Mouse (Mus musculus) forebrain, embryonic 11.5 days (tissue): Measurements from ENCODE around the gene Atl3. TPM values are rescaled to one million over a fixed set of nuclear protein-coding genes. Genes with fewer than 3 reads are reported as not detected.

ENCODE experiments used
- ATAC-seq: fragments of 200-750 bp; cut with Nextera tagmentation; replicated peaks from 2 replicates; pipeline ENCODE4 v1.8.0; 2017; ENCODE audit warnings: moderate TSS enrichment; ENCODE audit not compliant: low FRiP score
- DNase-seq: peaks from one replicate; pipeline ENCODE4 v3.0.0-alpha.2; 2017; ENCODE audit warnings: low spot score
- H3K27ac ChIP-seq: fragments of 300-500 bp; sonication (generic); 2 replicates; pipeline ENCODE4 v1.5.1; 2014; ENCODE audit warnings: low read depth, low read length
- H3K27me3 ChIP-seq: fragments of 300-500 bp; sonication (generic); 2 replicates; pipeline ENCODE4 v1.6.1; 2014; ENCODE audit warnings: mild to moderate bottlenecking, low read length, mixed read lengths; ENCODE audit not compliant: control insufficient read depth, insufficient read depth
- H3K36me3 ChIP-seq: fragments of 300-500 bp; sonication (generic); 2 replicates; pipeline ENCODE4 v1.6.1; 2014; ENCODE audit warnings: mild to moderate bottlenecking, low read length, moderate library complexity, mixed read lengths; ENCODE audit not compliant: control insufficient read depth, insufficient read depth
- H3K4me1 ChIP-seq: fragments of 300-500 bp; sonication (generic); replicated peaks from 2 replicates; pipeline ENCODE4 v1.6.1; 2014; ENCODE audit warnings: low read length, mixed read lengths; ENCODE audit not compliant: control insufficient read depth, insufficient read depth
- H3K4me2 ChIP-seq: fragments of 300-500 bp; sonication (generic); 2 replicates; pipeline ENCODE4 v1.6.1; 2014; ENCODE audit warnings: low read depth, mild to moderate bottlenecking, low read length, moderate library complexity, mixed read lengths; ENCODE audit not compliant: severe bottlenecking
- H3K4me3 ChIP-seq: fragments of 300-500 bp; sonication (generic); 2 replicates; pipeline ENCODE4 v1.5.1; 2014; ENCODE audit warnings: low read depth, low read length
- H3K9ac ChIP-seq: fragments of 300-500 bp; sonication (generic); 2 replicates; pipeline ENCODE4 v1.6.1; 2014; ENCODE audit warnings: low read length
- H3K9me3 ChIP-seq: fragments of 300-500 bp; sonication (generic); 2 replicates; pipeline ENCODE4 v1.6.1; 2016; ENCODE audit warnings: low read length, mixed read lengths; ENCODE audit not compliant: control insufficient read depth
- WGBS: fragments of 180-500 bp; shearing (Covaris S2); extraction: QIAGEN DNeasy Blood & Tissue Kit; methylation state at CpG from one replicate; pipeline ENCODE4 v1.1.7; 2014; 5-methylcytosine and 5-hydroxymethylcytosine counted together
- polyA plus RNA-seq: library from polyadenylated mRNA; unstranded; fragments of >200 nt; fragmentation: Nextera tagmentation; extraction: Ambion mirVana; gene quantifications from 2 replicates; pipeline ENCODE4 v1.2.1, GENCODE M21; 2014

The Atl3 gene
- polyA plus RNA-seq, 1 experiment from 2014 or later: 10.3 TPM

DNA sequence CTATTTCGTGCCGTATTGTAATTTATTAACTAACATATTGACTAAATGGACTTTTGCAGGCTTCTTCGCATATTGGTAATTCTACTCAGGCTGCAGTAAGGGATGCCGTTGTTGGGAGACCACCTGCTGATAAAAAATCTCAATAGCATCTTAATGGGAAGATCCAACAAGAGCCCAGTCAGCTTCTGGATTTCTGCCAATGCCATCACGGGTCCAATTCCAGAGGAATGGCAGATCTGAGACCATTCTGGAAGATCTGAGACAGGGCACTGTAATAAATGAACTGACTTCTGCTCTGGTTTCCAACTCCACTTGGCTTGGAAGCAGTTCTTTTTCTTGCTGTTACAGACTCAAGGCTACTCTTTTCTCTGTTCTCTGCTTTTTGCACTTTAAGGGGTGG lies 40.1 kb downstream of the Atl3 start:
- Histone ChIP-seq H3K4me2 (no peak overlapping the region), H3K36me3 (no peaks in the 10 kb centered on the region; the same call in 1 of the 2 replicates), H3K9me3 (no peaks in the 10 kb centered on the region), H3K27ac (no peak overlapping the region), H3K9ac (no peak overlapping the region), H3K4me3 (no peak overlapping the region), H3K27me3 (no peaks in the 10 kb centered on the region), H3K4me1 (no peaks in the 10 kb centered on the region)
- 84% methylated on average over 5 of the region's 5 CpGs for WGBS
- ATAC-seq: no peak
- DNase-seq: no peak

DNA sequence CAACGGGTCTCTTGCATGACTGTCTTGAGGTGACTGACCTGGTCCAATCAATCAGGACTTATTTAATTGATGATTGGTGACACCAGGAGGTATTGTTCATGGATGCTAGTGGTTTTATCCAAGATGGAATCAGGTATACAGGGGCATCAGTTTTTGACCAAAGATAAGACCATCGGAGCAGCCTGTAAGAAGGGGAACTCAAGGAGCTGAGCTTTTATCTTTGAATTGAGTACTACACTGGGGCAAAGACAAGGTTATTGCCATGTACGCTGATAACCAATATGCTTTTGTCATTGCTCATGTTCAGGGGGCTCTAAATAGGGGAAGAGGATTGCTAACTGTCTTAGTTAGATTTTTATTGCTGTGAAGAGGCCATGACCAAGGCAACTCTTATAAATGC lies 55.1 kb downstream of the Atl3 start:
- no peak overlapping the region for H3K9ac ChIP-seq
- no peaks in the 10 kb centered on the region; the same call in 1 of the 2 replicates for H3K9me3 ChIP-seq
- DNase-seq (no peak), ATAC-seq (no peak)
- H3K27me3 ChIP-seq: no peaks in the 10 kb centered on the region
- H3K4me3 ChIP-seq: no peak overlapping the region
- H3K4me1 ChIP-seq: no peaks in the 10 kb centered on the region
- H3K36me3 ChIP-seq: no peaks in the 10 kb centered on the region
- WGBS: 92% methylated on average over 3 of the region's 3 CpGs
- no peak overlapping the region for H3K27ac ChIP-seq
- H3K4me2 ChIP-seq: no peak overlapping the region

DNA sequence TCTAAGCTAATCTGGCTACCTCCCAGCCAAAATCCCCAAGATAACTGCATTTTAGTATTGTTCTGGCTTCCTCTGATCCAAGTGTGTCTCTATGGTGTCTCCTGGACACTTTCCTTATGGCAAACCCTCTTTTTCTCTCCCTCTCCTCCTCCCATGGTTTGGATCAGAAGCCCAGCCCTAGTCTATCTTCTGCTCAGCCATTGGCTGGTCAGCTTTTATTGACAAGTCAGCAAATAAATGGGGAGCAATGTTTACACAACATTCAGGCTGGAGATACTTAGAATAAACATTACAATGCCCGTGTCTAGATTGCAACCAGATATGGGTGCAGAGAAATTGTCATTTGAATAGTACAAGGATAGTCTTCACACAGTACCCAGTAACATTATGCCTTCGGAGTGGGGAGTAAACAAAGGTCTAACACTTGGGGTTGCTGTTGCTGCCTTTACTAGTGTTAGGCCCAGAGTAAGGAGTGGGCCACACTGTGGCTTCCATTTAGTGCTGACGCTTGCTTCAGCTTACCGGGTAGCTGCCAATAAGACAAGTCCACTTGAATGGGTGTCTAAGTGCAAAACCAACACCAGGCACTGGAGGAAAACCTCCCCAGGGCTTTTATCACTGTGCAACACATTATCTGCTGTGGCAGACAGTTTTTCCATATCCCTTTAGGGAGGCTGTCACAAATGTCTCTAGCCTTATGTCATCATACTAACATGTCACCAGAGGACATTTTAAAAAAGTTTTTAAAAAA lies 57.9 kb downstream of the Atl3 start:
- Histone ChIP-seq H3K27ac (no peak overlapping the region), H3K9ac (no peak overlapping the region), H3K27me3 (no peaks in the 10 kb centered on the region), H3K4me3 (no peak overlapping the region), H3K36me3 (no peaks in the 10 kb centered on the region), H3K4me1 (no peaks in the 10 kb centered on the region), H3K4me2 (no peak overlapping the region), H3K9me3 (no peaks in the 10 kb centered on the region)
- ATAC-seq: no peak
- DNase-seq: no peak
- WGBS: 77% methylated on average over 4 of the region's 4 CpGs

DNA sequence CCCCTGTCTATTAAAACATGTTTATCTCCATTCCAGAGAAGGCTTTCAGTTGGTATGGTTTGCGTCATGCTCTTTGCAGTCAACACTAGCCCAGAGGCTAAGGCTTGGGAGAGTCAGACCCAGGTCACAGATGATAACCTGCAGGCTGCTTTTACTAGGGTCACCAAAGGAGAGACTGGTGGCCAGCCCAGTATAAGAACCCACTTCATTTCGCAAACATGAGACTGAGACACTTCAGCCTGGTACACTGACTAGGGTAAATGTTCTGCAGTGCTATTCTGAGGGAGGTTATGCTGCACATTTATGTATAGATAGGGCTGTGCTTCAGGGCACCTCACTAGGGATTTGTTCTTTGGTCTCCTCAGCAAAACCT lies 58.4 kb downstream of the Atl3 start:
- no peak overlapping the region for H3K4me3 ChIP-seq
- no peak overlapping the region for H3K9ac ChIP-seq
- H3K27ac ChIP-seq: no peak overlapping the region
- H3K4me1 ChIP-seq: no peaks in the 10 kb centered on the region
- ATAC-seq: no peak
- no peaks in the 10 kb centered on the region for H3K36me3 ChIP-seq
- no peaks in the 10 kb centered on the region for H3K27me3 ChIP-seq
- no peak overlapping the region for H3K4me2 ChIP-seq
- 84% methylated on average over 2 of the region's 2 CpGs for WGBS
- no peak for DNase-seq
- no peaks in the 10 kb centered on the region for H3K9me3 ChIP-seq

DNA sequence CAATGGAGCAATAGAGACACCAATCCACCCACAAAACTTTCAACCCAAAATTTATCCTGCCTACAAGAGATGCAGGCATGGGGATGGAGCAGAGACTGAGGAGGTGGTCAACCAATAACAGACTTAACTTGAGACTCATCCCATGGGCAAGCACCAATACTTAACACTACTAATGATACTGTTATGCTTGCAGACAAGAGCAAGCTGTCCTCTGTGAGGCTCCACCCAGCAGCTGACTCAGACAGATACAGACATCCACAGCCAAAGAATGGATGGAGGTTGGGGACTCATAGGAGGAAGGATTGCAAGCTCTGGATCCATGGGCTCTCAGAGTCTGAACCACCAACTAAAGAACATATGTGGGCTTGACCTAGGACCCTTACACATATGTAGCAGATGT lies 59.6 kb downstream of the Atl3 start:
- Histone ChIP-seq H3K27ac (no peak overlapping the region), H3K9ac (no peak overlapping the region), H3K36me3 (no peaks in the 10 kb centered on the region), H3K4me2 (no peak overlapping the region), H3K4me1 (peaks cover 2% of the 10 kb centered on the region; the same call in 1 of the 2 replicates), H3K9me3 (no peaks in the 10 kb centered on the region), H3K27me3 (no peaks in the 10 kb centered on the region), H3K4me3 (no peak overlapping the region)
- no peak for ATAC-seq
- no peak for DNase-seq

DNA sequence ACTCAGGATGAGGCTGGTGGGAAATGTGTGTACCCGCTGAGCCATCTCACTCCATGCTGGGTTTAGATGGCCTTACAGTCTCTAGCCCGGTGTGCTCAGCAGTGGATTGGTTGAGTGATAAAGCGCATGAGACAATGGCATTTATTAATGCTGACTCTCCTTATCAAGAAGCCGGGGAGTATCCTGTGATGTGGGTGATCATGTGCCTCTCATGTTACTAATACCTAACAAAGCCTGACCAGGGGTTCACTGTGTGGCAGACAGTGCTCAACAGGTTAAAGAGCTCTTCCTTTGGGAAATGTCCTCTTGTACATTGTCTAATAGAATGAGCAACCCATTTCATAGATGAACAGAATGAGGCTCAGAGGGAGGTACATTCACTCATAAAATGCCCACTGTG lies 61.0 kb downstream of the Atl3 start:
- ATAC-seq: no peak

DNA sequence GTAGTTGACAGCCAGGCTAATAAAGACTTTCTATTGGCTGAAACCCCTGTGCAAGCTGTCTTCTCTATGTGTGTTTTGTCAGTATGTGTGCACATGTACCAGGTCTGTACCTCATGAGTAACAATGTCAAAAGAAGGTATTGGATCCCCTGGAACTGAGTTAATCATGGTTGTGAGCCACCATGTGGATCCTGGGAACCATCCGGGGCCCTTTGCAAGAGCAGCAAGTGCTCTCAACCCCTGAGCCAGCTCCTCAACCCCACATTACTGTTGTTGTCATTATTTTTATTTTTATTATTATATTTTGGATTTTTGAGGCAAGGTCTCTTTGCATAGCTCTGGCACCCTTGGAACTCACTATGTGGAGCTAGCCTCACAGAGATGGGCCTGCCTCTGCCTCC lies 62.8 kb downstream of the Atl3 start:
- no peak for DNase-seq
- H3K36me3 ChIP-seq: no peaks in the 10 kb centered on the region
- ATAC-seq: no peak
- H3K4me3 ChIP-seq: no peak overlapping the region
- no peaks in the 10 kb centered on the region for H3K27me3 ChIP-seq
- H3K9ac ChIP-seq: no peak overlapping the region
- H3K4me1 ChIP-seq: peaks cover 2% of the 10 kb centered on the region; the same call in 1 of the 2 replicates
- WGBS: 96% methylated on average over 1 of the region's 1 CpGs
- H3K4me2 ChIP-seq: no peak overlapping the region
- H3K27ac ChIP-seq: no peak overlapping the region
- no peaks in the 10 kb centered on the region for H3K9me3 ChIP-seq

More for the DNA sequence above, 61.0 kb downstream of the Atl3 start:
- H3K27ac ChIP-seq: no peak overlapping the region
- no peak overlapping the region for H3K4me2 ChIP-seq
- H3K9me3 ChIP-seq: no peaks in the 10 kb centered on the region
- DNase-seq: no peak
- 74% methylated on average over 4 of the region's 4 CpGs for WGBS
- H3K9ac ChIP-seq: no peak overlapping the region
- peaks cover 2% of the 10 kb centered on the region; the same call in 1 of the 2 replicates for H3K4me1 ChIP-seq
- no peaks in the 10 kb centered on the region for H3K27me3 ChIP-seq
- no peak overlapping the region for H3K4me3 ChIP-seq
- no peaks in the 10 kb centered on the region for H3K36me3 ChIP-seq

DNA sequence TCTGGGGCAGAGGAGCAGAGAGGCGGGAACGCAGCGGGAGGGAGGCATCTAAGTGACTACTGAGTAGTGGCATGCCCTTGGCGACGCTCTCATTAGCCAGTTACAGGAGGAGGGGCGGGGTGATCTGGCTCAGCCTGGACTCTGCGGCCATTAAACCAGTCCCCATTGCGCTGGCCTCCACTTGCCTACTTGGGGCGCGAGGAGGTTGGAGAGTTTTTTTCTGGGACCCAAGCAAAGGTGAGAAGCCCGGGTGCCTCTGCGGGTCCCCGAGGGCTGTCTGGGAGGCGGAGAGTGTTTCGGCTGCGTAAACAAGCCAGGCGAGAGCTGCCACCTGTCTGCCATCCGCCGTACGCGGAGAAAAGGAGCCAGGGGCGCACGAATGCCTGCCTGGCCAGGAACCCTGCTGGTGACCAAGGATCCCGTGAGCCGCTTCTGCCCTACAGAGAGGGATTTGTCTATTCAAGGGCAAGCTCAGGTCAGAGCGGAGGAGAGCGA lies 63.5 kb downstream of the Atl3 start, which contains the start of gene Pla2g16:
Gene Pla2g16, plus strand, starts transcription at position 132 of the 495 bp plus-strand sequence.
- under 1% methylated on average over 27 of the region's 27 CpGs for WGBS
- Histone ChIP-seq H3K9me3 (no peaks in the 10 kb centered on the region), H3K27ac (no peak within 1 kb of the TSS), H3K4me3 (peak within 1 kb of the TSS; percentile 41), H3K36me3 (no peaks in the 10 kb centered on the region), H3K27me3 (no peaks in the 10 kb centered on the region), H3K4me1 (peaks cover 2% of the 10 kb centered on the region; the same call in 1 of the 2 replicates), H3K4me2 (peak within 1 kb of the TSS; percentile 71), H3K9ac (peak within 1 kb of the TSS; percentile 56)
- DNase-seq: peak; percentile 80
- ATAC-seq: peak; percentile 89

DNA sequence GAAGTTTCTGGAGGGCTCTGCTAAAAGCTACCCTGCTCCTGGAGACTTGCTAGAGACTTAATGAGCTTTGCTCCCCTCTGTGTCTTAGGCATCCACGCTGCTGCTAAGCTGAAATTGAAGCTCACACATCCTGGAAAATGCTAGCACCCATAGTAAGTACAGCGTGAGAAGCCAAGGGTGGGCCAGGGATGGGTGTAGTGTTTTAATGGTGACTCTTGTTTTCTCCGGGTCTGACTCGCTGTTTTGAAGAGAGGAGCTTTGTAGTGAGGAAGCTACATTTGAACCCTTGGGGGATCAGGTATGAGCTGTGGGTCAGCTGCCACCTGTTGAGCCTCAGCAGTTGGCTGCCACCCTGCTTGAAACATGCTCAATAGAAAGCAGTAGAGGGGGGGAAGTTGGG lies 64.0 kb downstream of the Atl3 start:
- DNase-seq: no peak
- Histone ChIP-seq H3K9me3 (no peaks in the 10 kb centered on the region), H3K27ac (no peak overlapping the region), H3K36me3 (no peaks in the 10 kb centered on the region), H3K4me2 (peak overlapping the region; percentile 71), H3K27me3 (no peaks in the 10 kb centered on the region), H3K4me3 (peak overlapping the region; percentile 41), H3K4me1 (peaks cover 2% of the 10 kb centered on the region; the same call in 1 of the 2 replicates), H3K9ac (peak overlapping the region; percentile 56)
- 3% methylated on average over 4 of the region's 4 CpGs for WGBS
- no peak for ATAC-seq
